Mouse (Mus musculus): ENCODE measurements around the gene B3galt4.

GRCm38 (mm10) chr17:33911813-33912414 lies 39.4 kb downstream of the B3galt4 start:
- no peak for TF ChIP-seq POLR2A (IDR thresholded peaks at IDR 0.05; ENCODE audit: low read depth, low read length)
- no peak for TF ChIP-seq CTCF (conservative IDR thresholded peaks at IDR 0.05; ENCODE audit: insufficient read depth, insufficient read length, low read depth, low read length)
